Mouse (Mus musculus): ENCODE measurements at regions not wholly inside any gene's neighbourhood (a gene's known extent, or its start where the extent isn't known, plus 50 kb on each side); places are given as distances from the start of the nearest gene placed in this dataset.

DNA sequence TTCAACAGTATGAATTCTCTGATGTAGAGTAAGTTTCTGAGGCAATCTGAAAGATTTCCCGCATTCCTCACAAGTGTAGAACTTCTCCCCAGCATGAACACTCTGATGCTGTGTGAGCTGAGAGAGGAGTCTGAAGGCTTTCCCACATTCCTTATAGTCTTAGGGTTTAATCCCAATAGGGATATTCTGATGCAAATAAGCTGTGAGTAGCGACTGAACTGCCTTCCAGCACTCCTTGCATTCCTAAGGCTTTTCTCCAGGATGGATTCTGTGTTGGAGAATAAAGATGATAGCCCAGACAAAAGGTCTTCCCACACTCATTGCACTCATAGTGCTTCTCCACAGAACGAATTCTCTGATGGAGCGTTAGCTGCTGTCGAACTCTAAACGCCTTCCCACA is 152.6 kb upstream of the Api5 start:
- no peak for TF ChIP-seq CTCF (IDR thresholded peaks at IDR 0.05)
- H3K27ac ChIP-seq (ENCODE audit: low read depth, low read length): no peak overlapping the region

DNA sequence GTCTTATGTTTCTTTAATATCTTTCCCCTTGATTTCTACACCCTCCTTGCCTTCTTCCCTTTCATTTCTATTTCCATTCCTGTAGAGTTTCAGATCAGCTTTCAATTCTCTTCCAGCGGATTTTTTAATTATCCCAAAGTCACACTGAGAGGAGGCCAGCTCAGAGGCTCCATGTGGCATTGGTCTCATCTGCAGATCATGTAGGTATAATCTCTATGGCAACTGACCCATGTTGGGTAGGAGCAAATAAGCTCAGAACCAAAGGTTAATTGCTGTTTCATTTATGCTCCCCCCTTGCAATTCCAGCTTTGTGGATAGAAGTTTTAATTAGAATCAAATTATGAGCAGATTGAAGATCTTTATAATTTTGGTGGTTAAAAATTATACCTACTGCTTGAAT is 149.3 kb upstream of the Api5 start:
- Histone ChIP-seq H3K4me1 (ENCODE audit: insufficient read depth, low read length) (no peaks in the 10 kb centered on the region), H3K9ac (replicated peaks; ENCODE audit: low read length, poor library complexity, severe bottlenecking) (no peak overlapping the region), H3K4me3 (ENCODE audit: low read depth, low read length) (no peak overlapping the region), H3K27me3 (ENCODE audit: insufficient read depth, low read length) (no peaks in the 10 kb centered on the region), H3K9me3 (ENCODE audit: low read length) (no peaks in the 10 kb centered on the region), H3K27ac (ENCODE audit: low read depth, low read length) (no peak overlapping the region), H3K4me2 (ENCODE audit: low read depth, low read length, poor library complexity, severe bottlenecking) (no peak overlapping the region), H3K36me3 (ENCODE audit: insufficient read depth, low read length) (no peaks in the 10 kb centered on the region)
- ATAC-seq (ENCODE audit: low FRiP score) (no peak), DNase-seq (ENCODE audit: low spot score) (peak; percentile 53)
- no peak for TF ChIP-seq CTCF (IDR thresholded peaks at IDR 0.05)
- WGBS: 54% methylated on average over 1 of the region's 1 CpGs

More for the DNA sequence above, 152.6 kb upstream of the Api5 start:
- DNase-seq (ENCODE audit: low spot score) (no peak), ATAC-seq (ENCODE audit: low FRiP score) (no peak)
- no peak overlapping the region for H3K4me2 ChIP-seq (ENCODE audit: low read depth, low read length, poor library complexity, severe bottlenecking)
- no peaks in the 10 kb centered on the region for H3K27me3 ChIP-seq (ENCODE audit: insufficient read depth, low read length)
- no peaks in the 10 kb centered on the region for H3K36me3 ChIP-seq (ENCODE audit: insufficient read depth, low read length)
- no peaks in the 10 kb centered on the region for H3K9me3 ChIP-seq (ENCODE audit: low read length)
- H3K9ac ChIP-seq (replicated peaks; ENCODE audit: low read length, poor library complexity, severe bottlenecking): no peak overlapping the region
- H3K4me3 ChIP-seq (ENCODE audit: low read depth, low read length): no peak overlapping the region
- H3K4me1 ChIP-seq (ENCODE audit: insufficient read depth, low read length): no peaks in the 10 kb centered on the region
- WGBS: 34% methylated on average over 6 of the region's 6 CpGs

DNA sequence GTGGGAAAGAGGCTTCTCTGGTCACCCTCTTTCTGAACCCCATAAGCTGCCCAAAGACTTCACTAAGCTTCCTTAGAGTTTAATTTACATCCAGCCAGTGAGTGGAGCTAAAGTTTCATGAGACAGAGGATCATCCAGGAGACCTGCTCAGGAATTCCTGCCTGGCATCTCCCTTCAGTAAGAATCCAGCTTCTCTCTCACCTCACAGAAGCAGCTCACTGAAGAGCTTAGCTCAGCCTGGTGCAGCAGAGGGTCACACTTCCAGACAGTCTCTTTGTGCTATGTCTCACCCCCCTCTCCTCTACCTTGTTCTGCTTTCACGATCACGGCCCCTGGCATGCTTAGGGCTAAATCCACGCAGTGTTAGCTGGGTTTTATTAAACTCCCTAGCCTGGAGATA is 133.7 kb upstream of the Api5 start:
- WGBS: 8% methylated on average over 3 of the region's 3 CpGs
- Histone ChIP-seq H3K27ac (ENCODE audit: low read depth, low read length) (no peak overlapping the region), H3K9me3 (ENCODE audit: low read length) (no peaks in the 10 kb centered on the region), H3K9ac (replicated peaks; ENCODE audit: low read length, poor library complexity, severe bottlenecking) (no peak overlapping the region), H3K36me3 (ENCODE audit: insufficient read depth, low read length) (no peaks in the 10 kb centered on the region), H3K4me1 (ENCODE audit: insufficient read depth, low read length) (no peaks in the 10 kb centered on the region), H3K27me3 (ENCODE audit: insufficient read depth, low read length) (no peaks in the 10 kb centered on the region), H3K4me2 (ENCODE audit: low read depth, low read length, poor library complexity, severe bottlenecking) (no peak overlapping the region), H3K4me3 (ENCODE audit: low read depth, low read length) (no peak overlapping the region)
- DNase-seq (ENCODE audit: low spot score) (peak; percentile 72), ATAC-seq (ENCODE audit: low FRiP score) (peak; percentile 54; the same call in 1 of the 2 replicates)
- TF ChIP-seq CTCF (IDR thresholded peaks at IDR 0.05): peak; percentile 61

DNA sequence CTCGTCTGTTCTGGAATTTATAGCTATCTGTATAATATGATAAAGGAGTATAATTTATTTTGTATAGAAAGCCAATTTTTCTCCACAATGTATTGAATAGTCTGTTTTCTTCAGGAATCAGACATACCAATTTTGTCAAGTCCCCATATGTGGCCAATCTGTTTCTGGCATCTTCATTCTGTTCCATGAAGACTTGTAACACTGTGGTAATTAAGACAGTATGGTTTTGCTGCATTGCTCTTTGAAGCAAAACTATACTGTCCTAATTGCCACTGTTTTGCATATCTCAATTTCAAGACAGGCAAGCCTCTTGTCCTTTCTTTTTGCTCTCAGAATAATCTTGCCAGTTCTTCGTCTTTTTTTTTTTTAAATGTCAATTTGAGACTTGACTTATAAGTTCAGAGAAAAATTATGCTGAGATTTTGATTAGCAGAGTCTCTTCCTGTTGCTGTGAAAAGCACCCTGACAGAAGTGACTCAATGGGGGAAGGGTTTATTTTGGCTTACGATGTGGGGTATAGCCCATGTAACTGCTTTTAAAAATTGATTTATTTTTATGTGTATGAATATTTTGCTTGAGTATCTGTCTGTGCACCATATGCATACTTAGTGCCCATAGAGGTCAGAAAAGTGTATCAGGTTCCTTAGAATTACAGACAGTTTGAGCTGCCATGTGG is 103.4 kb upstream of the Api5 start:
- ATAC-seq (ENCODE audit: low FRiP score): no peak
- H3K27ac ChIP-seq (ENCODE audit: low read depth, low read length): no peak overlapping the region
- no peaks in the 10 kb centered on the region for H3K36me3 ChIP-seq (ENCODE audit: insufficient read depth, low read length)

GRCm38 (mm10) chr2:94536631-94537030 is 98.7 kb upstream of the Api5 start:
- no peak overlapping the region for H3K4me3 ChIP-seq (ENCODE audit: low read depth, low read length)
- H3K27ac ChIP-seq (ENCODE audit: low read depth, low read length): no peak overlapping the region
- 92% methylated on average over 4 of the region's 4 CpGs for WGBS
- H3K9ac ChIP-seq (replicated peaks; ENCODE audit: low read length, poor library complexity, severe bottlenecking): no peak overlapping the region
- H3K4me2 ChIP-seq (ENCODE audit: low read depth, low read length, poor library complexity, severe bottlenecking): no peak overlapping the region
- no peak for TF ChIP-seq CTCF (IDR thresholded peaks at IDR 0.05)
- H3K36me3 ChIP-seq (ENCODE audit: insufficient read depth, low read length): no peaks in the 10 kb centered on the region
- no peaks in the 10 kb centered on the region for H3K4me1 ChIP-seq (ENCODE audit: insufficient read depth, low read length)
- no peaks in the 10 kb centered on the region for H3K9me3 ChIP-seq (ENCODE audit: low read length)
- DNase-seq (ENCODE audit: low spot score): no peak
- no peaks in the 10 kb centered on the region for H3K27me3 ChIP-seq (ENCODE audit: insufficient read depth, low read length)
- no peak for ATAC-seq (ENCODE audit: low FRiP score)

More for the DNA sequence above, 103.4 kb upstream of the Api5 start:
- Histone ChIP-seq H3K4me1 (ENCODE audit: insufficient read depth, low read length) (no peaks in the 10 kb centered on the region), H3K4me2 (ENCODE audit: low read depth, low read length, poor library complexity, severe bottlenecking) (no peak overlapping the region), H3K27me3 (ENCODE audit: insufficient read depth, low read length) (no peaks in the 10 kb centered on the region), H3K9me3 (ENCODE audit: low read length) (no peaks in the 10 kb centered on the region), H3K4me3 (ENCODE audit: low read depth, low read length) (no peak overlapping the region), H3K9ac (replicated peaks; ENCODE audit: low read length, poor library complexity, severe bottlenecking) (no peak overlapping the region)
- no peak for DNase-seq (ENCODE audit: low spot score)
- no peak for TF ChIP-seq CTCF (IDR thresholded peaks at IDR 0.05)
- WGBS: 77% methylated on average over 3 of the region's 3 CpGs

- H3K36me3 ChIP-seq (ENCODE audit: insufficient read depth, low read length): no peaks in the 10 kb centered on the region
- H3K27me3 ChIP-seq (ENCODE audit: insufficient read depth, low read length): no peaks in the 10 kb centered on the region
- no peak overlapping the region for H3K9ac ChIP-seq (replicated peaks; ENCODE audit: low read length, poor library complexity, severe bottlenecking)
- ATAC-seq (ENCODE audit: low FRiP score): no peak
- H3K4me2 ChIP-seq (ENCODE audit: low read depth, low read length, poor library complexity, severe bottlenecking): no peak overlapping the region
- DNase-seq (ENCODE audit: low spot score): peak; percentile 12
- no peak overlapping the region for H3K27ac ChIP-seq (ENCODE audit: low read depth, low read length)
- H3K4me1 ChIP-seq (ENCODE audit: insufficient read depth, low read length): no peaks in the 10 kb centered on the region
- H3K4me3 ChIP-seq (ENCODE audit: low read depth, low read length): no peak overlapping the region
- WGBS: 23% methylated on average over 5 of the region's 5 CpGs
- H3K9me3 ChIP-seq (ENCODE audit: low read length): no peaks in the 10 kb centered on the region
- TF ChIP-seq CTCF (IDR thresholded peaks at IDR 0.05): no peak
Measured at GRCm38 (mm10) chr2:94531175-94531574, 93.2 kb upstream of the Api5 start.

Data from midbrain, postnatal 0 days (tissue).